Mouse (Mus musculus): ENCODE data around the gene Ptpn5. TPM values are rescaled to one million over a fixed set of nuclear protein-coding genes. Genes with fewer than 3 reads are reported as not detected.
A peak's percentile ranks its signal among the peaks of the same experiment; 100 is the strongest.

Ptpn5 gene
- polyA plus RNA-seq, 1 experiment from 2014 or later, result 0.51 TPM

GRCm38 (mm10) chr7:47050766-47051165 lies 82.7 kb downstream of the Ptpn5 start:
- ATAC-seq (replicated peaks; ENCODE audit: low FRiP score, low read depth), result peak; percentile 79
- Histone ChIP-seq H3K4me1 (replicated peaks; ENCODE audit: insufficient read depth, low read length) (peaks cover 4% of the 10 kb centered on the region; the same call in 1 of the 2 replicates), H3K27me3 (ENCODE audit: insufficient read depth, low read length) (no peaks in the 10 kb centered on the region), H3K4me3 (replicated peaks; ENCODE audit: low read depth, low read length) (peak overlapping the region; percentile 71), H3K9ac (ENCODE audit: low read depth, low read length) (peak overlapping the region; percentile 78), H3K36me3 (ENCODE audit: insufficient read depth, low read length) (peaks cover 4% of the 10 kb centered on the region; the same call in 1 of the 2 replicates), H3K4me2 (ENCODE audit: low read length) (peak overlapping the region; percentile 87), H3K27ac (peak overlapping the region; percentile 94), H3K9me3 (replicated peaks; ENCODE audit: low read length) (no peaks in the 10 kb centered on the region)
- no peak for TF ChIP-seq CTCF (IDR thresholded peaks at IDR 0.05; ENCODE audit: low read depth)
- under 1% methylated on average over 34 of the region's 34 CpGs for WGBS
- DNase-seq (ENCODE audit: low spot score), result peak; percentile 85

DNA sequence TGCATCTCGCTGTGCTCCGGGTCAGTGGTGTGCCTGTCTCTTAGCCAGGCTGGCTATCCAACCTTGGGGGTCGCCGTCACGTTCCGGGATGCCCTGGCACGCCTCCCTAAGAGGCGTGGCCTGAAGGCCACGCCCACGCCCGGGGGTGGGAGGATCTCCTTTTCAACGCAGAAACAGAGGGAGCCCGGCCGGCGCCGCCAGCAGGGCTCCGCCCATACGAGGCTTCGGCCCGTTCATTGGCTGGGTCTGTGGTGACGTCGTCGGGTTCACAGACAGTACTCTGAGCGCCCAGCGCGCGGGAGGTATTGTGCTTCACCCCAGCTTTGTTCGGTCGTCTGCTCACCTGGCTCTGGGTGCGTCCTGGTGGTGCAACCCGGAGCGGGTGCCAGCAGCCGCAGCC lies 83.1 kb downstream of the Ptpn5 start, which contains the start of gene Tmem86a:
Tmem86a (plus strand) TSS at position 236 of the 400 bp plus-strand sequence.
- Histone ChIP-seq H3K36me3 (ENCODE audit: insufficient read depth, low read length) (peaks cover 4% of the 10 kb centered on the region; the same call in 1 of the 2 replicates), H3K9me3 (replicated peaks; ENCODE audit: low read length) (no peaks in the 10 kb centered on the region), H3K4me1 (replicated peaks; ENCODE audit: insufficient read depth, low read length) (peaks cover 4% of the 10 kb centered on the region; the same call in 1 of the 2 replicates), H3K9ac (ENCODE audit: low read depth, low read length) (peak within 1 kb of the TSS; percentile 78), H3K4me3 (replicated peaks; ENCODE audit: low read depth, low read length) (peak within 1 kb of the TSS; percentile 71), H3K27me3 (ENCODE audit: insufficient read depth, low read length) (no peaks in the 10 kb centered on the region), H3K4me2 (ENCODE audit: low read length) (peak within 1 kb of the TSS; percentile 87), H3K27ac (peak within 1 kb of the TSS; percentile 94)
- peak; percentile 99 for ATAC-seq (replicated peaks; ENCODE audit: low FRiP score, low read depth)
- DNase-seq (ENCODE audit: low spot score), result peak; percentile 98
- 0% methylated on average over 33 of the region's 33 CpGs for WGBS
- no peak for TF ChIP-seq CTCF (IDR thresholded peaks at IDR 0.05; ENCODE audit: low read depth)

DNA sequence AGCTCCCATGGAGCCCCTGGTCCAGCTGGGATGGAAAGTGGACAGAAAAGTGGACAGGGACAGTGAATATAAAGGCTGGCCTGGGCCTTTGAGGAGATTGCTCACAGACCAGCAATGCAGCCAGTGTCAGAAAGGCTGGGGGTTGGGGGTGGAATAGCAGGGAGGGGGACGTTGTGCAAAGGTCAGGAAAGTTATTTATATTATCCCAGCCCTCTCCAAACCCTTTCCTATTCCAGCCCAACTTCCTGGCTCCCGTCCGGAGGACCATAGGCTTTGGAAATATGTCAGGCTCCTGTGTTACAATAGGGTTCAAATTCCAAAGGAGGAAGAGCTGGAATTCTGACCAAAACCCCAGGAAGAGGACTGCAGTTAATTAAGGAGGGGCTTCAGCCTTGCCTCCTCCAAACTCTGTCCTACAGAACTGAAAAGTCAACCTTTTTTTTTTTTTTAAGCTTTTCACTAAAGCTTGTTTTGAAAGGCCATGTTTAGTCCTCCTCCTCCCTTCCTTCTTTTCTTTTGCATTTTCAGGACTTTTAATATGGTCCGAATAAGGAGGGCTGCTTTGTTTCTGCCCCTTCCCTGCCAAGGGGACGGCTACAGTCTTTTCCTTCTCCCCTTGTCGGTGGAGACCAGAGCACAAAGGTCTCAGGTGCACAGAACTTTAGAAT lies 90.5 kb downstream of the Ptpn5 start:
- ATAC-seq (replicated peaks; ENCODE audit: low FRiP score, low read depth) (peak; percentile 54), DNase-seq (ENCODE audit: low spot score) (peak; percentile 89)
- Histone ChIP-seq H3K9me3 (replicated peaks; ENCODE audit: low read length) (no peaks in the 10 kb centered on the region), H3K27ac (peak overlapping the region; percentile 83), H3K36me3 (ENCODE audit: insufficient read depth, low read length) (no peaks in the 10 kb centered on the region), H3K4me1 (replicated peaks; ENCODE audit: insufficient read depth, low read length) (peaks cover 4% of the 10 kb centered on the region; the same call in 1 of the 2 replicates), H3K4me3 (replicated peaks; ENCODE audit: low read depth, low read length) (no peak overlapping the region), H3K27me3 (ENCODE audit: insufficient read depth, low read length) (no peaks in the 10 kb centered on the region), H3K9ac (ENCODE audit: low read depth, low read length) (no peak overlapping the region), H3K4me2 (ENCODE audit: low read length) (no peak overlapping the region)
- 24% methylated on average over 6 of the region's 6 CpGs for WGBS
- TF ChIP-seq CTCF (IDR thresholded peaks at IDR 0.05; ENCODE audit: low read depth), result no peak

DNA sequence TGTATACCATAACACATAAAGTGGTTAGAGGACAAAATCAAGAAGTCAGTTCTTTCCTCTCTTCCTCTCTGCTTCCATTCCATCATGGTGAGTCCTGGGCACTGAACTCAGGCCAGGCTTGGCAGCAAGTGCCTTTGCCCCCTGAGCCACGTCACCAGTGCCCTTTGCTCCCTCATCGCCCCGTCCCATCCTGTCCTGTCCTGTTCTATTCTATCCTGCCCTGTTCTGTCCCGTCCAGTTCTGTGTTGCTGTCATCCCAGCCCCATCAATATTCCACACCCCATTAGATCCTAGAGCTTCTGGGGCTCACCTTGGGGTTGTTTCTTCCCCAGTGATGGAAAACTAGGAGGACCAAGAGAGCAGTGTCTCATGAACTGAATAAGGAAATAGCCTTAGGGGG lies 91.4 kb downstream of the Ptpn5 start:
- Histone ChIP-seq H3K4me1 (replicated peaks; ENCODE audit: insufficient read depth, low read length) (peaks cover 4% of the 10 kb centered on the region; the same call in 1 of the 2 replicates), H3K27me3 (ENCODE audit: insufficient read depth, low read length) (no peaks in the 10 kb centered on the region), H3K4me3 (replicated peaks; ENCODE audit: low read depth, low read length) (no peak overlapping the region), H3K36me3 (ENCODE audit: insufficient read depth, low read length) (no peaks in the 10 kb centered on the region), H3K9me3 (replicated peaks; ENCODE audit: low read length) (no peaks in the 10 kb centered on the region), H3K4me2 (ENCODE audit: low read length) (no peak overlapping the region), H3K9ac (ENCODE audit: low read depth, low read length) (no peak overlapping the region), H3K27ac (peak overlapping the region; percentile 83)
- WGBS, result 73% methylated on average over 4 of the region's 4 CpGs
- ATAC-seq (replicated peaks; ENCODE audit: low FRiP score, low read depth) (peak; percentile 71), DNase-seq (ENCODE audit: low spot score) (no peak)
- no peak for TF ChIP-seq CTCF (IDR thresholded peaks at IDR 0.05; ENCODE audit: low read depth)

DNA sequence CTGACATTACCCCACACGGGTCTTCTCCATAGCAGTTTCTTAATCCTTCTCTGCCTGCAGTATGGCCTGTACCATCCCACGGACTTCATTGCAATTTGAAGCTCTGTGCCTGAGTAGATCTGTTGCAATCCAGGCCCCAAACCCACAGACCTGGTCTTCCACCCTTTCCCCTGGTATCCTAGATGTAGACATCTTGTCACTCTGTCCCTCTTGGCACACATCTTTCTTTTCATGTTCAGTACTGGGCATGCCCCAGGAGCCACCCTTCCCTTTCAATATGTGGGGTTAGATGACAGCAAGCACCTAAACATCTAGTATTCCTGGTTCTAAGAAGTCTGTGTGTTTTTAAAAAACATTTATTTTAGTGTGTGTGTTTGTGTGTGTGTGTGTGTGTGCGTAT lies 91.8 kb downstream of the Ptpn5 start:
- 73% methylated on average over 3 of the region's 3 CpGs for WGBS
- TF ChIP-seq CTCF (IDR thresholded peaks at IDR 0.05; ENCODE audit: low read depth), result no peak
- no peaks in the 10 kb centered on the region for H3K36me3 ChIP-seq (ENCODE audit: insufficient read depth, low read length)

GRCm38 (mm10) chr7:47035426-47035825 lies 98.1 kb downstream of the Ptpn5 start:
- ATAC-seq (replicated peaks; ENCODE audit: low FRiP score, low read depth) (no peak), DNase-seq (ENCODE audit: low spot score) (no peak)
- H3K9me3 ChIP-seq (replicated peaks; ENCODE audit: low read length), result no peaks in the 10 kb centered on the region
- no peaks in the 10 kb centered on the region for H3K4me1 ChIP-seq (replicated peaks; ENCODE audit: insufficient read depth, low read length)
- no peak overlapping the region for H3K4me2 ChIP-seq (ENCODE audit: low read length)
- no peaks in the 10 kb centered on the region for H3K27me3 ChIP-seq (ENCODE audit: insufficient read depth, low read length)
- no peak overlapping the region for H3K4me3 ChIP-seq (replicated peaks; ENCODE audit: low read depth, low read length)
- TF ChIP-seq CTCF (IDR thresholded peaks at IDR 0.05; ENCODE audit: low read depth), result no peak
- no peak overlapping the region for H3K27ac ChIP-seq
- no peak overlapping the region for H3K9ac ChIP-seq (ENCODE audit: low read depth, low read length)
- no peaks in the 10 kb centered on the region for H3K36me3 ChIP-seq (ENCODE audit: insufficient read depth, low read length)
- 62% methylated on average over 8 of the region's 8 CpGs for WGBS

More for the DNA sequence above, 91.8 kb downstream of the Ptpn5 start:
- Histone ChIP-seq H3K27me3 (ENCODE audit: insufficient read depth, low read length) (no peaks in the 10 kb centered on the region), H3K4me3 (replicated peaks; ENCODE audit: low read depth, low read length) (no peak overlapping the region), H3K9me3 (replicated peaks; ENCODE audit: low read length) (no peaks in the 10 kb centered on the region), H3K4me2 (ENCODE audit: low read length) (no peak overlapping the region), H3K4me1 (replicated peaks; ENCODE audit: insufficient read depth, low read length) (peaks cover 4% of the 10 kb centered on the region; the same call in 1 of the 2 replicates), H3K27ac (no peak overlapping the region), H3K9ac (ENCODE audit: low read depth, low read length) (no peak overlapping the region)
- DNase-seq (ENCODE audit: low spot score), result no peak
- ATAC-seq (replicated peaks; ENCODE audit: low FRiP score, low read depth), result no peak
